Mouse (Mus musculus): Measurements from ENCODE around the gene Acy3.
"Not testable (repeated sequence)": the region's sequence is repeated elsewhere in the genome, so short reads cannot be mapped to it uniquely, and the experiment has no call there.

Gene Acy3

DNA sequence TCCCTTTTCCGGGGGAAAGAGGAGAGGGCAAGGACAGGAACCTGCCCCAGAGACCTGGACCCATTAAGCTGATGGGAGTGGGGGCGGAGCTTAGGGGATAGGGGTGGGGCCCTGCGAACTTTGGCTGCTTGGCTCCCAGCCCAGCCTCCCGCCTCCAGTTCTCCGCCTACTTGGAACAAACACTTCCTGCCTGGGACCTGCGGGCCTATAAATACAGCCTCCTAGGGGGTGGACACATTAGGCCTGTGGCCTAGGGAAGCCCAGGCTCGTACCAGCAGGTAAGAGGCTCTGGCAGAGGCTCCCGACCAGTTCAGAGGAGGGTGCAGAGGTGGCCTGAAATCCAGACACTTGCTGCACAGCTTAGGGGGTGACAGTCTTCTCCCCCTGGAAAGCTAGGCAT is at the start of gene Acy3:
Gene Acy3, plus strand, starts transcription at position 237 of the 400 bp plus-strand sequence.
- DNase-seq = peak; percentile 99

DNA sequence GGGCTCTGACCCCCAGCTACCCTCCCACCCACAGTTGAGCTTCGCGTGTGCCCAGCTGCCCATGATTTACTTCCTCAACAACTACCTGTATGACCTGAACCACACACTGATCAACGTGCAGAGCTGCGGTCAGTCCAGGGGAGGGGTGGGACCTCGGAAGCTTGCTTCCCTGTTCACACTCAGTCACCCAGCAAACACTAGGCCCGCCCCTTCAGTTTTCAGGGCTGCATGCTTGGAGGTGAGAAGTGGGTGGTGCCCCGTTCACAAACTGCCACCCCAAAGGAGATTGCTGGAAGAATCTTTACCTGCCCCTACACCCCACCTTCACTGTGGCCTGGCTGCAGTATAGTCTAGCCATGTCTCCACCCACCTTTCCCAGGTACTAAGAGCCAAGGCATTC is 44.1 kb upstream of the Acy3 start:
- peak; percentile 92 for DNase-seq

DNA sequence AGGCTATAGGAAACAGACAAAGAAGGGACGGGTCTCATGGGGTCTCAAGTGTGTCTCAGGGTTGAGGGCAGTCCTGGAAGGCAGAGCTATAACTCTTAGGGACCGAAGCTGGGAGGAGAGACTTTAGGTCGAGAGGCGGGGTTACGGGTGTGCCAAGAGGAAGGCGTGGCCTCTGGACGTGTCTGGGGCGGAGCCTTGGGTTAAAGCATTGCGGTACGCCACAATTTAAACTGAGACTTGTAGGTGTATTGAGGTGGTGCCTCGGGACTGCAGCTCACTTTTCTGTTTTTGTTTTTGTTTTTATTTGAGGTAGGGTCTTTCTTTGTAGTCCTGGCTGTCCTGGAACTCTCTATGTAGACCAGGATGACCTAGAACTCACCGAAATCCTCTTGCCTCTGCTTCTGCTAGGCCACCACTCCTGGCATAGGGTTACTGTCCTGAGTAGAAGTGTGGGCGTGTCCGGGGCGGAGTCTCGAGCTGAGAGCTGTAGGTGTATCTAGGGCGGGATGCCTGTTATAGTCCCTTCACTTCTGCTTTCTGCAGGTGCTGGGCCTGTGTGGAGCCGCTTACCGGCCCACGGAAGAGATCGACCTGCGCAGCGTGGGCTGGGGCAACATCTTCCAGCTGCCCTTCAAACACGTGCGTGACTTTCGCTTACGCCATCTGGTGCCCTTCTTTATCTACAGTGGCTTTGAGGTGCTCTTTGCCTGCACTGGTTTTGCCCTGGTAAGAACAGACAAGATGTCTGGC is 43.2 kb upstream of the Acy3 start:
- DNase-seq = no peak

DNA sequence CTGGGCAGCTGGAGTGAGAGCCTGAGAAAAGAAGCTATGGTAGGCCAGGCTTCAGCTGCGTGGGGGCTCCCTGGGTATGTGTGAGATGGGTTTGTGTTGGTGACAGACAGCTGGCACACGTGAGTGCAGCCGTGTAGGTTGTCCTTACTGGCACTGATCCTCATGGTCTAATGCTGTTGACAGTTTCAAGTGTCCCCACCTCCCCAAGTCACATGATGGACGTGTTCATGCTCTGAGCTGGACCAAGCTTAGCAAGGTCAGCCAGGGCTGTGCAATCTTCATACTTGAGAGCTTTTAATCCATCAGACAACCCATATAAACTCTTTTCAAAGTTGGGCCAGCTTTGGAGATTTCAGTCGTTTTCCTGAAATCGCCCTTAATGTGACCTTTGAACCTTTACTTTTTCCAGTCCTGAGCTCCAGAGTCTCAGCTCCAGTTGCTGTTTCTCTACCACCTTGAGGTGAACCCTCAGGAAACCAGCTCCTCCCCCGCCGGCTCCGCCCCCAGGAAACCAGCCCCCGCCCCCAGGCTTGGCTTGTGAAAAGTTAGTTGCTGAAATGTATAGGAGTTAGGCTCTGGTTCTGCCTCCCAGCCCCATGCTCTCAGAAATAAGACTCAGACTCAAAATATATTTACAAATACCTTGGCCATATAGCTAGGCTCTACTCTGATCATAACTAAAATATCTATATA is 40.4 kb upstream of the Acy3 start:
- peak; percentile 91 for DNase-seq

DNA sequence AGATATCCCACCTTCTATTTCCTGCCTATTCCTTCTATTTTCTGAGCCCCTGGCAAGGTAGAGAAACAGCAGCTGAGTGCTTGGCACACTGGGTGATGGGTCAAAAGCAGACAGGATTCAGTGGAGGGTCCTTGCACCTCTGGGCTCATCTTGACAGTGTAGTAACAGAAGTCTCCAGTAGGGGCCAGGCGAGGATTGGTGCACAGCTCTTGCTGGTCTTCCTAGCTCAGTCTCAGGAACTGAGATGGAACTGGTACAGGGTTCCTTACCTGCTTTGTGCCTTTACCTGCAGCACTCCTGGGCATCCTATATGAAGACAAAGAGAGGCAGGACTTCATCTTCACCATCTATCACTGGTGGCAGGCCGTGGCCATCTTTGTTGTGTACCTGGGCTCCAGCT is 39.7 kb upstream of the Acy3 start:
- DNase-seq = peak; percentile 94

DNA sequence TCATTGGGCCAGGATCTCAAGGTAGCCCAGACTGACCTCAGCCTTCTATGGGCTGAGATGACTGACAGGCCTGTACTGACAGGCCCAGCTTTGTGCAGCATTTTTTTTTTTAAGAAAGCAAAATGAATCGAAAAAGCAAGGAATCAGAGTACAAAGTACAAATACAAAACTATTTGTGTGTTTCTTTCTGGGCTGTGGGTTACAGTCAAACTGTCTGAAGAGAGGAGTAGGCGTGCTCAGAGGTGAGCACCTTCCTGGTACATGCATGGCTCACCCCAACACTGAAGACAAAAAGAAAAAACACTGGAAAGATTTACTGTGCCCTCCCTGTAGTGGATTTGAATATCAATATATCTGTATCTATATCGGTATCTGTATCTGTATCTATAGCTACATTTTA is 38.6 kb upstream of the Acy3 start:
- no peak for DNase-seq

DNA sequence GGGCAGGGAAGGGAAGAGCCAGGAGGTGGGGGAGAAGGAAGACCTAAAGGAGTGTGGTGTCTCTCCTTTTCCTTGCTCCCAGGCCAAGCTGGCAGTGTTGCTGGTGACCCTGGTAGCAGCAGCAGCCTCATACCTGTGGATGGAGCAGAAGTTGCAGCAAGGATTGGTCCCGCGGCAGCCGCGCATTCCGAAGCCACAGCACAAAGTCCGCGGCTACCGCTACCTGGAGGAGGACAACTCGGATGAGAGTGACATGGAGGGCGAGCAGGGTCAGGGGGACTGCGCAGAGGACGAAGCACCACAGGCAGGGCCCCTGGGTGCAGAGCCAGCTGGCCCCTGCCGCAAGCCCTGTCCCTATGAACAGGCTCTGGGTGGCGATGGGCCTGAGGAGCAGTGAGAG is 37.8 kb upstream of the Acy3 start:
- no peak for DNase-seq

DNA sequence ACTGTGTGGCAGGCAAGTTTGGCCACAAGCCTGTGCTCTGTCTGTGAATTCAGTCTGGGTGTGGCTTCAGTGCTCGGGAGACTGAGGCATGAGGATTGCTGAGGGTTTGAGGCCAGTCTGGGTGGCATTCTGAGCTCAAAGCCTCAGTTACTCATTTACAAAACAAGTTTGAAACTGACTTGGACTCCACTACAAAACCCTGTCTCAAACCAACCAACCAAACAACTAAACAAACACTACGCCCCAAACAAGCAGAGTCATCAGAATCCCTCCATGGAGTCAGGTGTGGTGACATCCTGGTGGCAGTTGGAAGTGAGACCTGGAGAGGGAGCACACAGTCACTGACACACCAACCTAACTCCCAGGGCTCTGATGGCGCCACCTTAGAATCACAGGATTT is 36.0 kb upstream of the Acy3 start:
- DNase-seq = no peak

DNA sequence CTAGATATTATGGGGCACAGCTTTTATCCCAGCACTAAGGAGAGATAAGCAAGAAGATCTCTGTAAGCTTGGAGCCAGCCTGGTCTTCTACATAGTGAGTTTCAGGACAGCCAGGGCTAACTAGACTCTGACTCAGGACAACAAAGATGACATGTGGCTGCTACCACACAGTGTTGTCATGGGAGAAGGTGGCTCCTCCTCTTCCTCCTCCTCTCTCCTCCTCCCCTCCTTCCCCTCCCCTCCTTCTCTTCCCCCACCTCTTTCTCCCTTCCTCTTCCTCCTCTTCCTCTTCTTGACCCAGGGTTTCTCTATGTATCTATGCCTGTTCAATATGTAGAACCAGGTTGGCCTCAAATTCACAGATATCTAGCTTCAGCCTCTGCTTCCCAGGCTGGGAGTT is 34.9 kb upstream of the Acy3 start:
- no peak for DNase-seq

DNA sequence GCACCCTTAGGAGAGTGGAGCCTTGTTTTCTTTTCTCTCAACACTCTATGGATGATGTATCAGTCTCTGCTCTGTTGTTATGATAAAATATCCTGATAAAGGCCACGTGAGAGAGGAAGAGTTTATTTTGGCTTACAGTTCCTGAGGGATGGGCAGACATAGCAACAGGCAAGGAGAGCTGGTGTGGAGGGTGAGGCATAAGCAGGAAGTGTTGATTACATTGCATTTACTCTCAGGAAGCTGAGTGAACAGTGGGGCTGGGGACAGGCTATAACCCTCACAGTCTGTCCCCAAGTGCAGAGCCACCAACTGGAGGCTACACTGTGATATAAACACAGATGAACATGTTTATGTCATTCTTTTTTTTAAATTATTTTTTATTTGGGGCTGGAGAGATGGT is 34.3 kb upstream of the Acy3 start:
- no peak for DNase-seq

DNA sequence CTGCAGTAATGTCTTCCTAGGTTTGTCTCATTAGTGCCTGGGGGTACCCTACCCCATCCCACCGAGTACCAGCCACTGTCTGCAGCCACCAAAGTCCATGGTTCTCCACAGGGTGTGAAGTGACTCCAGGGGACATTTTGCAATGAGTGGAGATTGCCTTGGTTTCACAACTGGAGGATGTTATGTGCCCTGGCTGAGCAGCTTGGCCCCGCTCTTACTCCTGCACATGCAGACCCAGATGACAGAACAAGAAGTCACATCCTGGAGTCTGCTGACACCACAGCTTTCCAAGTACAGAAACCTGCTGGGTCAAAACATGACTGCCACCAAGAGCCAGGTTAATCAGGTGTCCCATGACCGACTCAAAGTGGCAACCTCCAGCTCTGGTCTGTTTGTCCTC is 31.3 kb upstream of the Acy3 start:
- no peak for DNase-seq

DNA sequence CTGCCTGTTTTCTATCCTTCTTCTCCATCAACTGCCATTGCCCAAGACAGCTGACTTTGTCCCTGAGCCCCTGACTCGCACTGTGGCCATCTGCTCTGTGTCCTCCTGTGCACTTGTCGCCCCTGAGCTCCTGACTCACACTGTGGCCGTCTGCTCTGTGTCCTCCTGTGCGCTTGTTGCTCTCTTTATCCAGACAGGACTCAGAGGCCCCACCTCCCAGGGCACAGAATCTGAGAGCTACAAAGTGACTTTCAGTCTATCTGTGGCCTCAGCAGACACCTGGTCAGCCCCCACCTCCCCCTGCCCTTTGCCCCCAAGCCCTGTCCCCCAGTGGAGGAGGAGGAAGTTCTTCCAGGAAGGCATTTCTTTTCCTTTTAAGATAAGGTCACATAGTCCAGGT is 30.6 kb upstream of the Acy3 start:
- DNase-seq = no peak

DNA sequence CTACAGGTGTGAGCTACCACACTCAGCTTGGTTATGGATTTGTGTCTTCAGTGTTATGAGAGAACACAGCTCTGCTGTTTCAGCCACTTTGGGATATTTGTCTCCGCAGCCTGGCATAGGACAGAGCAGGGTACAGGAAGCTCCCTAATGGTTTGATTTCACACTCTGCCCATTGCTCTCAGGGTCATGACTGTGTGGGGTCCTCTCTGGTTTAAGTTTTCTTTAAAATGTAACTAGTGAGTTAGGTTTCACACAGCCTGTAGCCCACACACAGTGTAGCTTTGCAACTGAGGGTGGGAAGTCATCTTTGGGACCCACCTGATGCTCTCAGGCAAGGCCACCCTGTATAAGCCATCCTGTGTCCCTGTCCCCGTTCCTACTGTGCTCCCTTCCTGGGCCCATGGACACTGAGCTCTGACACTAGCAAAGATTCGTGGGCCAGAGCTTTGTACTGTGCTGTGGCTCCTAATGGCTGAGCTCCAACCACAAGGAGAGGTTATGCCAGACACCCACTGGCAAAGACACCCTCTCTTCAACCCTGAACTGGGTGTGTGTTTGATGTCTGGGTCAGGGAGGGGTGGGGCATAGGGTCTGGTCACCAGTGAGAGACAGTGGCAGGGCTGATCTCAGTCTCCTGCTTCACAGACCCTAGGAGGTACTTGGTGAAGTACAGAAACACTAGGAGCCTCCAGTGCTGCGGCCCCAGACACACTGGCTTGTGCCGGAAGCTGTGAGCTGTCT is 28.9 kb upstream of the Acy3 start:
- DNase-seq = not testable (repeated sequence)

DNA sequence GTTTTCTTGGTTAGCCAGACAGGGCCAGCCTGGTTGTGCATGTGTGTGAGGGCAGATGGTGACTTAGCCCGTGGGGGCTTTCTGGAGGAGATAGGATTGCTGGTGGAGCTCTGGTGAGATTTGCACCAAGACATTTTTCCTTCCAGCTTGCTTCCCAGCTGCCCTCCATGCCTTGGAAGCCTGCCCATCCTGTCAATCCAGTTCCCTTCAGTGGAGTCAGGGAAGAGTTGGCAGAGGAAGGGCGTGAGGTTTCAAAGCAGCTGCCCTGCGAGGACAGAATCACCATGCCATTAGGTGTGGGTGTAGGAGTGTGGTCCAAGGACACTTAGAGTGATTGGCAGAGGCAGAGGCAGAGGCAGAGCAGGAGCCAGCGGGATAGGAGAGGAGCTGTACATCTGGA is 27.9 kb upstream of the Acy3 start, which contains the start of gene Aldh3b3:
Gene Aldh3b3, plus strand, starts transcription at position 176 of the 400 bp plus-strand sequence.
- DNase-seq = no peak

DNA sequence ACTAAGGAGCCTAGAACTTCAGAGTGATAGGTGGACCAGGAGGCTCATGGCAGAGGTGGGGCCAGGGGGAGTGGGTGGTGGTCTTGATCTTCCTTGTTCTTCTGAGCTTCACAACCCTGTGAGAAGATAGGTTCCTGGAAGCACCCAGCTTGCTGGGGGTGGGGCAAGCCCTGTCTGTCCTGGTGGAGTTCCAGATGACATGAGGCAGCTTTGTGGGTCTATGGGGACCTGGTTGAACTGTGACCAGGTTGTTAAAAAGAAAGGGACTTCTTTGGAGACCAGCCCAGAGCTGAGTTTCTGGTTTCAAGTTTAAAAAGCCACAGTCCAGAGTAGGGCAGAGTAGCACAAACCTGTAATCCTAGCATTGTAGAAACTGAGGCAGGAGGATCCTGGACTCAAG is 27.3 kb upstream of the Acy3 start:
- no peak for DNase-seq

DNA sequence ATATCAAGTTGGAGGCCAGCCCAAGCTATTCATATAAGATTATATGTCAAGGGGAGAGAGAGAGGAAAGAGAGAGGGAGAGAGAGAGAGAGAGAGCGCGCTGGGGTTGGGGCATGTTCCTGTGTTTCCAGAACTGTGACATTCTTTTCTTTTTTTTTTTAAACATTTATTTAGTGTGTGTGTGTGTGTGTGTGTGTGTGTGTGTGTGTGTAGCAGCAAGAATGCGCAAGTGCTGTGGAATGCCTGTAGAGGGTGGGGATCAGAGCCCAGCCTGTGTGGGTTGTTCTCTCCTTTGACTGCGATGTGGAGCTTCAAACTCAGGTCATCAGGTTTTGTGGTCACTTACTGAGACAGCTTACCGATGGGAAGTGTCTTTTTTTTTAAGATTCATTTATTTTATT is 26.2 kb upstream of the Acy3 start:
- DNase-seq = no peak

DNA sequence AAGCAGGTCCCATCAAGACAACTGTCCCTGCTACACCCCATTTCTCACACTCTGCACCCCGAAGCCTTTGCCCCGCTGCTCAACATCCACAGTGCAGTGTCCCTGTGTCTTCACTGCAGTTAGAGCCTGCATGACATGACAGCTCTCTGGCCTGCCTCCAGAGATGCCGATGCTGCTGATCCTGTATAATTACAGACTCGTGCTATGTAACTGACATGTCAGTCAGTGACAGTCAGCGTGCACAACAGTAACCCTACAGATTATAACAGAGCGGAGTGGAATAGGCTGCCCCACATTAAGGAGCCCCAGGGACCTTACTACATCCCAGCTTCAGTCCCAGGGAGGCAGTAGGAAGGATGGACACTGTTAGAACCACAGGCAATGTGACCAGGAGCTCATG is 24.6 kb upstream of the Acy3 start:
- DNase-seq = not testable (repeated sequence)

DNA sequence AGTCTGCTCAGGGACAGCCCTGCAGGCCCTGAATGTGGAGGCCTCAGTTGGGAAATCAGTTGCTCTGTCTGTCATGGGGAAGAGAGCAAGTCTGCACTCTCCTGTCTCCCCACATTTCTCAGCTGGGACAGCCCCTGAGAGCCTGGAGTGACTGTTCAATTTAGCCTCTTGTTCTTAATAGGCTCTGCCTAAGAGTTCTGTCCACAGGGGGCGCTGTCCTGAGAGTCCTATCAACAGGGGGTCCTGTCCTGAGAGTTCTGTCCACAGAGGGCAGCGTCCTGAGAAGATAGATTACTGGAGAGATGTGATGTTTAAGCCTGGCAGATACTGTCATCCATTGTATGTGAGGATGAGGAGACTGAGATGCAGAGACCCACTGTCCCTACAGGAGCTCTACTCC is 23.9 kb upstream of the Acy3 start:
- DNase-seq = no peak

DNA sequence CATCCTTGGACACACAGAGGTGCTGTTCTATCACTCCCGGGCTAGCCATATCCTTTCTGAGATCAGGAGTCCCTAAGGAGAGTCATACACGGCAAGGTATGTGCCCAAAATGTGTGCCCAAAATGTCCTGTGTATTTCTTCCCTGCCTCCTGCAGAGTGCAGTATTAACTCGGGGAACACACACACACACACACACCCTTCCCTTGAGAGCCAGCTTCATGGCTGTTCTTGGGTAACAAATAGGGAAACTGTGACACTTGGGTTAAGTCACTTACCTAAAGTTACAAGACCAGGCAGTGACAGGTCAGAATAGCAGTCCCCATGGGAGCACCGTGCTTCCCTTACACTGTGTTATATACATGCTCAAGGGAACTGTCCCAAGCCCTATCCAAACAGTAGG is 22.3 kb upstream of the Acy3 start:
- no peak for DNase-seq

DNA sequence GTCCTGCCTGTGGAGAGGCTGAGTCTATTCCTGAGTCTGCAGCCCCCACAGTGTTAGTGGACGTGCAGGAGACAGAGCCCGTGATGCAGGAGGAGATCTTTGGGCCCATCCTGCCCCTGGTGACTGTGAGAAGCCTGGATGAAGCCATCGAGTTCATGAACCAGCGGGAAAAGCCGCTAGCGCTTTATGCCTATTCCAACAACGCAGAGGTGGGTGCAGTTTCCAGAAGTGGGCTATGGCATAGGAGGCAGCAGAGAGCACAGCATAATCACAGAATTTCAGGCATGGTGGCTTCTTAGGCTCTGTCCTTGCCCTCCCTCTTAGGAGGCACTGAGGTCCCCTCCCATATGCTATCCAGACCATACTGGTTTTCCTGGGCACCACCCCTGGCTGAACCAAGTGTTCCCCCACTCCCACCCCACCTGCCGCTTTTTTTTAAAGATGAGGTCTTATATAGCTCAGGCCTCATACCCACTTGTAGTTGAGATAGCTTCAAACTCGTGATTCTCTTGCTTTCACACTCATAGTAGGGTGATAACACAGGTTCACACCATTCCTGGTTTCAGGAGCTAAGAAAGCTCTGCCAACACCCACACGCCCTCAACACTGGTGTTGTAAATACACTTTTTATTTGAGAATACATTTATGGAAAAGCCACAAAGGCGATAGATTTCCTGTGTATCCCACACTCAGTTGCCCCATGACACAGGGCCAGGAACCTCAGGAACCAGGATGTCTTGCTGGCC is 19.9 kb upstream of the Acy3 start:
- DNase-seq = no peak

DNA sequence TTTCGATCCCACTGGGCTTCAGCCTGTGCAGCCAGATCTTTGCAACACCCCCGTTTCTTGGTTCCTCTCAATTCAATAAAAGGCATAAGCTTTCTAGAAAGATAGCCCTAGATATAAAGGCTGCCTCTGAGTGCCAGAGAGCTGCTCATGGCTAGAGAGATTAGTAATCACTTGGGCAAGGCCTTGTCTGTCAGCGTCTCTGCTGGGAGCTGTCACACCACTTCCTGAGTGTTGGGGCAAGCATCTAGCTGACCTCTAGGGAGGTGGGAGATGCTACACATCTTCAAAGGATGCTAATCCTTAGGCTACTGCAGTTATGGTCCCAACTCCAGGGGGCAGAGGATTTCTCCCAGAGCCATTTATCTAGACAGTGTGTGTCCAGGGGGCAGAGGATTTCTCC is 19.1 kb upstream of the Acy3 start:
- no peak for DNase-seq

DNA sequence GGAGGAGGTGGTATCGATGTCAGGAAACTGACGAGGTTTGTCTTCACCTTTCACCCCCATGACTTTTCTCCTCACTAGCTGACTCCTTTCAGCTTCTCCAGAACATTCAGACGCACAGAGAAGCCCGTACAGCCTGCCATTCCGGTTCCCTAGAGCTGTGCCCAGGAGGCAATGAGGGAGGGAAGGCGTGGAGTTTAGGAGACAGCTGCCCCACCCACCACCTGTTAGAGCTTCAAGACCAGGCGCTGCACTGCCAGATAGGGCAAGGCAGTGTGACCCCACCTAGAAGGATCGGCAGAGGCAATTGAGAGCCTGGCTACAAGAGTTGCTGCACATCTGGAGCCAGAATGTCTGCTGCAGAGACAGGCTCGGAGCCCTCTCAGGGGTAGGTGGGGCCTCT is 14.1 kb upstream of the Acy3 start, which contains the start of gene Aldh3b2:
Gene Aldh3b2, plus strand, starts transcription at position 100 of the 400 bp plus-strand sequence.
- no peak for DNase-seq

DNA sequence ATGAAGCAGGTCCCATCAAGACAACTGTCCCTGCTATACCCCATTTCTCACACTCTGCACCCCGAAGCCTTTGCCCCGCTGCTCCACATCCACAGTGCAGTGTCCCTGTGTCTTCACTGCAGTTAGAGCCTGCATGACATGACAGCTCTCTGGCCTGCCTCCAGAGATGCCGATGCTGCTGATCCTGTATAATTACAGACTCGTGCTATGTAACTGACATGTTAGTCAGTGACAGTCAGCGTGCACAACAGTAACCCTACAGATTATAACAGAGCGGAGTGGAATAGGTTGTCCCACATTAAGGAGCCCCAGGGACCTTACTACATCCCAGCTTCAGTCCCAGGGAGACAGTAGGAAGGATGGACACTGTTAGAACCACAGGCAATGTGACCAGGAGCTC is 11.8 kb upstream of the Acy3 start:
- not testable (repeated sequence) for DNase-seq
